8 mouse cellular contexts compared by ENCODE assay signal in genomic region chr10:94514091-94514505, GRCm38 (mm10).
A peak's percentile ranks its signal among the peaks of the same experiment; 100 is the strongest.
DNase-seq lines count a peak whose midpoint lies in the region; ATAC-seq and TF ChIP-seq lines count a peak whose summit lies in the region.

No protein-coding gene starts in this region.

- no peak for DNase-seq in kidney, adult 2 months
- DNase-seq in kidney, postnatal 4 days: no peak
- DNase-seq in midbrain, embryonic 14.5 days: no peak
- DNase-seq in left cerebral cortex, postnatal 25 days (ENCODE audit: low spot score in 2 of 2): no peak
- DNase-seq in urinary bladder, postnatal 36 days (ENCODE audit: low spot score in 2 of 2): no peak
- DNase-seq in layer of hippocampus, adult 9-11 months: no peak

- peak overlapping the region; percentile 92 for H3K4me3 ChIP-seq in kidney, adult 2 months (ENCODE audit: insufficient read depth, low read depth, low read length)
- peak overlapping the region; percentile 79 for H3K4me3 ChIP-seq in bone marrow macrophage, adult 2 months (ENCODE audit: insufficient read depth, low read length)
- peak overlapping the region; percentile 79 for H3K4me3 ChIP-seq in hindbrain, embryonic 12.5 days
- H3K4me3 ChIP-seq in midbrain, embryonic 14.5 days (replicated peaks; ENCODE audit: low read depth, low read length): peak overlapping the region; percentile 76

- H3K27ac ChIP-seq in kidney, adult 2 months (ENCODE audit: insufficient read depth, low read depth, low read length): no peak overlapping the region
- H3K27ac ChIP-seq in bone marrow macrophage, adult 2 months (ENCODE audit: insufficient read depth, low read depth, low read length): no peak overlapping the region
- H3K27ac ChIP-seq in hindbrain, embryonic 12.5 days: peak overlapping the region; percentile 72; the same call in 1 of the 2 replicates
- H3K27ac ChIP-seq in midbrain, embryonic 14.5 days (replicated peaks; ENCODE audit: low read depth, low read length): no peak overlapping the region

- intact Hi-C loops in left cerebral cortex, postnatal 25 days (cut with DNase I): loop anchor here (2.0 kb wide), 1 partner anchor 87 kb away; no protein-coding TSS in a partner anchor

- H3K9me3 ChIP-seq in hindbrain, embryonic 12.5 days (replicated peaks): no peaks in the 10 kb centered on the region
- H3K9me3 ChIP-seq in midbrain, embryonic 14.5 days (ENCODE audit: control insufficient read depth, low read length): no peaks in the 10 kb centered on the region

- no peak for TF ChIP-seq CTCF in kidney, adult 2 months (conservative IDR thresholded peaks at IDR 0.05; ENCODE audit: insufficient read depth, insufficient read length, low read depth, low read length)
- no peak for TF ChIP-seq CTCF in bone marrow macrophage, adult 2 months (IDR thresholded peaks at IDR 0.05; ENCODE audit: low read depth, low read length)

- WGBS in kidney, adult 2 months: 10% methylated on average over 12 of the region's 12 CpGs
- 3% methylated on average over 12 of the region's 12 CpGs for WGBS in hindbrain, embryonic 12.5 days
- under 1% methylated on average over 12 of the region's 12 CpGs for WGBS in midbrain, embryonic 14.5 days

- H3K9ac ChIP-seq in hindbrain, embryonic 12.5 days: peak overlapping the region; percentile 75
- H3K9ac ChIP-seq in midbrain, embryonic 14.5 days (replicated peaks; ENCODE audit: low read length): peak overlapping the region; percentile 71; the same call in 1 of the 2 replicates

- no peak for ATAC-seq in hindbrain, embryonic 12.5 days (ENCODE audit: low FRiP score)
- ATAC-seq in midbrain, embryonic 14.5 days (ENCODE audit: low FRiP score, low TSS enrichment): no peak

- H3K36me3 ChIP-seq in kidney, adult 2 months (ENCODE audit: control insufficient read depth, insufficient read depth, low read length): no peaks in the 10 kb centered on the region
- no peaks in the 10 kb centered on the region for H3K36me3 ChIP-seq in hindbrain, embryonic 12.5 days
- no peaks in the 10 kb centered on the region for H3K36me3 ChIP-seq in midbrain, embryonic 14.5 days (ENCODE audit: control insufficient read depth, insufficient read depth, low read length)

- TF ChIP-seq POLR2A in kidney, adult 2 months (IDR thresholded peaks at IDR 0.05; ENCODE audit: low read depth, low read length): no peak
- no peak for TF ChIP-seq POLR2A in bone marrow macrophage, adult 2 months (IDR thresholded peaks at IDR 0.05; ENCODE audit: borderline replicate concordance, low read depth, low read length)

- H3K27me3 ChIP-seq in kidney, adult 2 months (replicated peaks; ENCODE audit: control insufficient read depth, insufficient read depth, low read length): no peaks in the 10 kb centered on the region
- peaks cover 37% of the 10 kb centered on the region for H3K27me3 ChIP-seq in hindbrain, embryonic 12.5 days
- peaks cover 15% of the 10 kb centered on the region for H3K27me3 ChIP-seq in midbrain, embryonic 14.5 days (ENCODE audit: control insufficient read depth, insufficient read depth, low read length)

- peak overlapping the region; percentile 96 for H3K4me2 ChIP-seq in hindbrain, embryonic 12.5 days (replicated peaks)
- peak overlapping the region; percentile 80 for H3K4me2 ChIP-seq in midbrain, embryonic 14.5 days (ENCODE audit: low read length)

- H3K4me1 ChIP-seq in kidney, adult 2 months (ENCODE audit: control insufficient read depth, insufficient read depth, low read length): peaks cover 4% of the 10 kb centered on the region; the same call in 1 of the 2 replicates
- H3K4me1 ChIP-seq in bone marrow macrophage, adult 2 months (ENCODE audit: control insufficient read depth, insufficient read depth, low read length): peaks cover 6% of the 10 kb centered on the region
- peaks cover 22% of the 10 kb centered on the region for H3K4me1 ChIP-seq in hindbrain, embryonic 12.5 days
- peaks cover 14% of the 10 kb centered on the region; the same call in 1 of the 2 replicates for H3K4me1 ChIP-seq in midbrain, embryonic 14.5 days (ENCODE audit: control insufficient read depth, insufficient read depth, low read length)
